ENCODE assay signal across 8 mouse cellular contexts in the genomic region with DNA sequence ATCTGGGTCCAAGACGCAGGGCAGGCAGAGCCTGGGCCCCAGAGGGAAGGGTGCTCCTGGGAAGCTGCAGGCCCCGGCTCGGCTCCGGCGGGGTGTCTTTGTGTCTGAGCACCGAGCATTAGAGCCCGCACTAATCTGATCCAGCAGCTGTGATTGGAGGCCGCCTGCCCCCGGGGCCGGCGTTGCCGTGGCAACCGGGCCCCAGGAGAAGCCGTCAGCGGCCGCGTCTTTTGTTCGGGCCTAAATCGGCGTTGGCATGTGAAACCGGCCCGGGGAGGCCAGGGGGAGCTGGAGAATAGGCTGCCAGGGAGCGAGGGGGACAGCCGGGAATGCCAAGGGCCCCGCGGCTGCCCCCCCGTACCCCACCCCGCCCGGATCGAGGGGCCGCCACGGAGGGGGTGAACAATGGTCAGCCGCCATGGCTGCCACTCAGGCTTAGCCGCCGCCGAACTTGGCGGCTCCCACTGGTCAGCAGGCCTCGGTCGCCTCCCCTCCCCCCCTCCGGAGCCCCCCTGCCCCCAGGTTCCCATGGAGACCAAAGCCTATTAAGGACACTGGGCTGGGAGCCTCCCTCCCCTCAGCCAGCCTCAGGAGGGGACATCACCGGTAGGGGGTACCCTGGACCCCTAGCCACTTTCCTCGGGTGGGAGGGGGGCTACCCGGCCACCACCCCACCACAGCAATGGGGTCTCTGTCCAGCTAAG. TPM values are rescaled to one million over a fixed set of nuclear protein-coding genes. Genes with fewer than 3 reads are reported as not detected.
DNase-seq lines count a peak whose midpoint lies in the region; ATAC-seq and TF ChIP-seq lines count a peak whose summit lies in the region.

No protein-coding gene starts in this region.

- H3K27ac ChIP-seq in CH12.LX (ENCODE audit: insufficient read depth, low read depth) = no peak overlapping the region
- peak overlapping the region; percentile 100 for H3K27ac ChIP-seq in forebrain, embryonic 13.5 days
- H3K27ac ChIP-seq in layer of hippocampus, adult 2 months = peak overlapping the region; percentile 91
- no peak overlapping the region for H3K27ac ChIP-seq in liver, postnatal 0 days (ENCODE audit: low read depth)

- H3K79me2 ChIP-seq in CH12.LX (replicated peaks; ENCODE audit: control insufficient read depth, extremely low read depth, insufficient read depth, poor library complexity, severe bottlenecking) = no peaks in the 10 kb centered on the region

- under 1% methylated on average over 42 of the region's 43 CpGs for WGBS in forebrain, embryonic 13.5 days
- 7% methylated on average over 25 of the region's 43 CpGs for WGBS in liver, postnatal 0 days (ENCODE audit: insufficient replicate concordance)

- peaks cover 0 to 9% of the 10 kb centered on the region in 2 experiments for H3K36me3 ChIP-seq in CH12.LX (replicated peaks in 1 of 2; ENCODE audit: control insufficient read depth in 1 of 2, insufficient read depth in 1 of 2, low read length in 1 of 2)
- H3K36me3 ChIP-seq in forebrain, embryonic 13.5 days (ENCODE audit: poor library complexity, severe bottlenecking) = peaks cover 81% of the 10 kb centered on the region
- no peaks in the 10 kb centered on the region for H3K36me3 ChIP-seq in liver, postnatal 0 days (replicated peaks; ENCODE audit: insufficient read depth, low read length)

- intact Hi-C loops in heart, postnatal 10 days (cut with DNase I) = no loop called here

- peak overlapping the region in 1 of 3 experiments; percentile 41 for H3K4me3 ChIP-seq in CH12.LX (replicated peaks in 1 of 3; ENCODE audit: low read depth in 2 of 3, low read length in 2 of 3, poor library complexity in 1 of 3)
- H3K4me3 ChIP-seq in forebrain, embryonic 13.5 days = peak overlapping the region; percentile 100
- peak overlapping the region; percentile 61 for H3K4me3 ChIP-seq in layer of hippocampus, adult 2 months
- peak overlapping the region; percentile 17; the same call in 1 of the 2 replicates for H3K4me3 ChIP-seq in liver, postnatal 0 days (ENCODE audit: low read depth, low read length)

- peak; percentile 68 for DNase-seq in CH12.LX (ENCODE audit: extremely low read depth)
- peak; percentile 48 to 54 for DNase-seq in heart, postnatal 10 days
- DNase-seq in layer of hippocampus, adult 2 months (ENCODE audit: low spot score in 2 of 2) = peak; percentile 86 to 94
- DNase-seq in liver, postnatal 0 days = no peak
- peak; percentile 38 for DNase-seq in ovary, postnatal 14 days (ENCODE audit: low spot score)

- no peak for TF ChIP-seq CTCF in CH12.LX (conservative IDR thresholded peaks at IDR 0.05 in 1 of 2, IDR thresholded peaks at IDR 0.05 in 1 of 2; ENCODE audit: low read depth in 2 of 2, low read length in 2 of 2)
- TF ChIP-seq CTCF in layer of hippocampus, adult 2 months (conservative IDR thresholded peaks at IDR 0.05) = peak; percentile 46
- no peak for TF ChIP-seq CTCF in liver, postnatal 0 days (IDR thresholded peaks at IDR 0.05; ENCODE audit: low read depth)

- TF ChIP-seq POLR2A in CH12.LX (IDR thresholded peaks at IDR 0.05; ENCODE audit: low read depth, low read length) = no peak

- H3K4me2 ChIP-seq in CH12.LX (ENCODE audit: insufficient read depth, low read depth, poor library complexity, severe bottlenecking) = no peak overlapping the region
- peak overlapping the region; percentile 96 for H3K4me2 ChIP-seq in forebrain, embryonic 13.5 days
- H3K4me2 ChIP-seq in liver, postnatal 0 days (ENCODE audit: low read depth, low read length) = peak overlapping the region; percentile 45

- no peaks in the 10 kb centered on the region for H3K27me3 ChIP-seq in CH12.LX (replicated peaks)
- H3K27me3 ChIP-seq in forebrain, embryonic 13.5 days = no peaks in the 10 kb centered on the region
- peaks cover 27% of the 10 kb centered on the region for H3K27me3 ChIP-seq in liver, postnatal 0 days (ENCODE audit: insufficient read depth, low read length)

- peak; percentile 74 for ATAC-seq in cerebellum, adult (ENCODE audit: insufficient number of reproducible peaks, low FRiP score, low TSS enrichment)
- peak; percentile 92 for ATAC-seq in forebrain, embryonic 13.5 days
- no peak for ATAC-seq in liver, postnatal 0 days
- no peak for ATAC-seq in megakaryocyte, adult 5-6 weeks (ENCODE audit: poor library complexity, severe bottlenecking)

- dilution Hi-C loops in CH12.LX (cut with MboI; ENCODE audit: extremely low pct_ligation_motif_present, extremely low pct_unique_long_range_greater_than_20kb, low sequenced_read_pairs) = no loop called here

- in situ Hi-C loops in CH12.LX (cut with MboI; ENCODE audit: low pct_ligation_motif_present, low pct_unique_long_range_greater_than_20kb, low sequenced_read_pairs) = no loop called here

- no peak for TF ChIP-seq RAD21 in CH12.LX (IDR thresholded peaks at IDR 0.05; ENCODE audit: low read depth, low read length)

- peaks cover 7 to 51% of the 10 kb centered on the region in 2 experiments for H3K4me1 ChIP-seq in CH12.LX (ENCODE audit: control insufficient read depth in 1 of 2, insufficient read depth in 2 of 2)
- H3K4me1 ChIP-seq in forebrain, embryonic 13.5 days = peaks cover 91% of the 10 kb centered on the region
- H3K4me1 ChIP-seq in liver, postnatal 0 days (ENCODE audit: insufficient read depth) = no peaks in the 10 kb centered on the region

- TF ChIP-seq EP300 in CH12.LX (IDR thresholded peaks at IDR 0.05; ENCODE audit: low read length) = no peak
- TF ChIP-seq EP300 in liver, postnatal 0 days (IDR thresholded peaks at IDR 0.05; ENCODE audit: low read depth) = no peak

- no peaks in the 10 kb centered on the region for H3K9me3 ChIP-seq in CH12.LX (replicated peaks; ENCODE audit: low read length)
- no peaks in the 10 kb centered on the region for H3K9me3 ChIP-seq in forebrain, embryonic 13.5 days (replicated peaks)
- no peaks in the 10 kb centered on the region for H3K9me3 ChIP-seq in liver, postnatal 0 days (ENCODE audit: low read length)

- no peak overlapping the region for H3K9ac ChIP-seq in CH12.LX (ENCODE audit: insufficient read depth, low read depth)
- peak overlapping the region; percentile 100 for H3K9ac ChIP-seq in forebrain, embryonic 13.5 days
- H3K9ac ChIP-seq in liver, postnatal 0 days (replicated peaks) = no peak overlapping the region

TF ChIP-seq in CH12.LX, 34 proteins besides CTCF, POLR2A, EP300 and RAD21 (continues in another document):
- no peak for TF ChIP-seq MYC (IDR thresholded peaks at IDR 0.05; ENCODE audit: low read depth, low read length)
- TF ChIP-seq ZKSCAN1 (IDR thresholded peaks at IDR 0.05; ENCODE audit: borderline replicate concordance, low read depth, low read length) = no peak
- no peak for TF ChIP-seq KAT2A (IDR thresholded peaks at IDR 0.05; ENCODE audit: insufficient replicate concordance, low read length)
- TF ChIP-seq ELF1 (IDR thresholded peaks at IDR 0.05; ENCODE audit: low read depth, low read length) = no peak
- no peak for TF ChIP-seq SIN3A (IDR thresholded peaks at IDR 0.05; ENCODE audit: low read length)
- no peak for TF ChIP-seq RCOR1 (conservative IDR thresholded peaks at IDR 0.05; ENCODE audit: low read depth, low read length)
- no peak for TF ChIP-seq CHD2 (IDR thresholded peaks at IDR 0.05; ENCODE audit: low read length)
- no peak for TF ChIP-seq HCFC1 (IDR thresholded peaks at IDR 0.05; ENCODE audit: low read depth, low read length)
- no peak for TF ChIP-seq MAX (IDR thresholded peaks at IDR 0.05; ENCODE audit: low read length)
- no peak for TF ChIP-seq MAZ (IDR thresholded peaks at IDR 0.05; ENCODE audit: low read depth, low read length)
- TF ChIP-seq E2F4 (IDR thresholded peaks at IDR 0.05; ENCODE audit: insufficient replicate concordance, low read depth, low read length) = no peak
- TF ChIP-seq IRF4 (IDR thresholded peaks at IDR 0.05; ENCODE audit: low read depth, low read length) = no peak
- no peak for TF ChIP-seq POLR2AphosphoS2 (IDR thresholded peaks at IDR 0.05; ENCODE audit: low read depth, low read length)
- no peak for TF ChIP-seq BHLHE40 (IDR thresholded peaks at IDR 0.05; ENCODE audit: low read depth, low read length)
- no peak for TF ChIP-seq NRF1 (IDR thresholded peaks at IDR 0.05; ENCODE audit: low read depth, low read length)
- no peak for TF ChIP-seq JUN (IDR thresholded peaks at IDR 0.05; ENCODE audit: insufficient read depth, low read depth, low read length)
- no peak for TF ChIP-seq ETS1 (conservative IDR thresholded peaks at IDR 0.05; ENCODE audit: low read depth, low read length)
- TF ChIP-seq JUND (conservative IDR thresholded peaks at IDR 0.05; ENCODE audit: low read depth, low read length) = no peak
- no peak for TF ChIP-seq UBTF (IDR thresholded peaks at IDR 0.05; ENCODE audit: low read depth, low read length)

RNA-seq across cellular contexts. Expression of a gene that starts 7.2 kb away (rescaled TPM):
- total RNA-seq in CH12.LX (2012; rRNA removed) (3.3 and 4.1 TPM in 2 replicates), CH12.LX (2014; rRNA removed) (0.66 and 0.82 TPM in 2 replicates)
- 4.9 and 5.3 TPM in 2 replicates for polyA plus RNA-seq in CH12.LX (2012; ENCODE audit: insufficient read length, low read depth)
- 99.0 and 107 TPM in 2 replicates for polyA plus RNA-seq in forebrain, embryonic 13.5 days (2015; fragmentation: Nextera tagmentation; extraction: Ambion mirVana)
- 1 to 10 TPM; 3.1 to 4.3 TPM for total RNA-seq in heart, postnatal 10 days (2021)
- 10 to 100 TPM; 48.6 to 52.4 TPM for total RNA-seq in layer of hippocampus, adult 2 months (2021)
- 0.15 and 0.26 TPM in 2 replicates for polyA plus RNA-seq in liver, postnatal 0 days (2015; fragmentation: Nextera tagmentation; extraction: Ambion mirVana)
- total RNA-seq in megakaryocyte, adult 5-6 weeks (2015) = not detected in 2 replicates
- total RNA-seq in megakaryocyte, adult 5-6 weeks (2017) = not detected in 2 replicates

RNA-seq across cellular contexts. Expression of a gene that starts 29.5 kb away (rescaled TPM):
- not detected in 2 replicates for total RNA-seq in CH12.LX (2012; rRNA removed)
- total RNA-seq in CH12.LX (2014; rRNA removed) = not detected in 2 replicates
- polyA plus RNA-seq in CH12.LX (2012; ENCODE audit: insufficient read length, low read depth) = not detected in 2 replicates
- not detected in 2 replicates for polyA plus RNA-seq in forebrain, embryonic 13.5 days (2015; fragmentation: Nextera tagmentation; extraction: Ambion mirVana)
- total RNA-seq in heart, postnatal 10 days (2021) = not detected
- total RNA-seq in layer of hippocampus, adult 2 months (2021) = not detected
- not detected in 2 replicates for polyA plus RNA-seq in liver, postnatal 0 days (2015; fragmentation: Nextera tagmentation; extraction: Ambion mirVana)
- not detected in 2 replicates for total RNA-seq in megakaryocyte, adult 5-6 weeks (2015)
- total RNA-seq in megakaryocyte, adult 5-6 weeks (2017) = not detected in 2 replicates

RNA-seq across cellular contexts. Expression of a gene that starts 48.0 kb away (rescaled TPM):
- total RNA-seq in CH12.LX (2012; rRNA removed) (16.7 and 18.0 TPM in 2 replicates), CH12.LX (2014; rRNA removed) (8.2 and 10.0 TPM in 2 replicates)
- polyA plus RNA-seq in CH12.LX (2012; ENCODE audit: insufficient read length, low read depth) = 13.3 and 15.3 TPM in 2 replicates
- 24.7 TPM in 2 replicates for polyA plus RNA-seq in forebrain, embryonic 13.5 days (2015; fragmentation: Nextera tagmentation; extraction: Ambion mirVana)
- 10 to 100 TPM; 14.3 to 20.2 TPM for total RNA-seq in heart, postnatal 10 days (2021)
- 10 to 100 TPM; 37.8 to 56.5 TPM for total RNA-seq in layer of hippocampus, adult 2 months (2021)
- polyA plus RNA-seq in liver, postnatal 0 days (2015; fragmentation: Nextera tagmentation; extraction: Ambion mirVana) = 3.5 and 3.9 TPM in 2 replicates
- 3.6 and 5.4 TPM in 2 replicates for total RNA-seq in megakaryocyte, adult 5-6 weeks (2015)
- total RNA-seq in megakaryocyte, adult 5-6 weeks (2017) = 2.0 and 3.3 TPM in 2 replicates

Comparison
In these comparisons a context has a peak if more than half of its experiments do, and no peak if none do; other contexts are left out.
1. H3K27ac ChIP-seq: peak in forebrain, embryonic 13.5 days (single experiment) and layer of hippocampus, adult 2 months (single experiment); none in CH12.LX (single experiment) and liver, postnatal 0 days (single experiment).
2. ATAC-seq: peak in cerebellum, adult (single experiment) and forebrain, embryonic 13.5 days (single experiment); none in liver, postnatal 0 days (single experiment) and megakaryocyte, adult 5-6 weeks (single experiment).
3. RNA of a gene that starts 7.2 kb away (total RNA-seq): 48.6 to 52.4 TPM in layer of hippocampus, adult 2 months; 3.1 to 4.3 TPM in heart, postnatal 10 days, 0.66 to 4.1 TPM in CH12.LX and not detected in megakaryocyte, adult 5-6 weeks; every median in the first group is over 4 times any median in the second.